Mouse (Mus musculus) CH12.LX (cell line): ENCODE results near the gene Slc1a7.

Experiments
- CTCF ChIP-seq, 2 experiments: IDR thresholded peaks in 1 of 2; conservative IDR thresholded peaks in 1 of 2; 2 replicates each; pipeline ENCODE4 v1.5.1; 2011 to 2012; ENCODE audit warnings: low read depth in 2 of 2, low read length in 2 of 2, improper control_type of control experiment in 1 of 2, inconsistent platforms in 1 of 2, mild to moderate bottlenecking in 1 of 2, moderate library complexity in 1 of 2
- ELF1 ChIP-seq: IDR thresholded peaks from 2 replicates; pipeline ENCODE4 v1.6.1; 2014; ENCODE audit warnings: low read depth, mild to moderate bottlenecking, inconsistent platforms, low read length, improper control_type of control experiment
- EP300 ChIP-seq: IDR thresholded peaks from 2 replicates; pipeline ENCODE4 v1.6.1; 2011; ENCODE audit warnings: low read length, improper control_type of control experiment
- HCFC1 ChIP-seq: IDR thresholded peaks from 2 replicates; pipeline ENCODE4 v1.6.1; 2012; ENCODE audit warnings: low read depth, mild to moderate bottlenecking, inconsistent platforms, low read length, improper control_type of control experiment
- MEF2A ChIP-seq: IDR thresholded peaks from 2 replicates; pipeline ENCODE4 v1.6.1; 2014; ENCODE audit warnings: low read depth, mild to moderate bottlenecking, inconsistent platforms, low read length, improper control_type of control experiment, borderline replicate concordance
- PAX5 ChIP-seq: IDR thresholded peaks from 2 replicates; pipeline ENCODE4 v1.6.1; 2012; ENCODE audit warnings: low read length, inconsistent platforms, mixed read lengths
- POLR2A ChIP-seq: IDR thresholded peaks from 2 replicates; pipeline ENCODE4 v1.6.1; 2011; ENCODE audit warnings: low read depth, mild to moderate bottlenecking, improper control_type of control experiment, low read length
- ZKSCAN1 ChIP-seq: IDR thresholded peaks from 2 replicates; pipeline ENCODE4 v1.6.1; 2012; ENCODE audit warnings: low read depth, inconsistent platforms, low read length, improper control_type of control experiment, borderline replicate concordance

DNA sequence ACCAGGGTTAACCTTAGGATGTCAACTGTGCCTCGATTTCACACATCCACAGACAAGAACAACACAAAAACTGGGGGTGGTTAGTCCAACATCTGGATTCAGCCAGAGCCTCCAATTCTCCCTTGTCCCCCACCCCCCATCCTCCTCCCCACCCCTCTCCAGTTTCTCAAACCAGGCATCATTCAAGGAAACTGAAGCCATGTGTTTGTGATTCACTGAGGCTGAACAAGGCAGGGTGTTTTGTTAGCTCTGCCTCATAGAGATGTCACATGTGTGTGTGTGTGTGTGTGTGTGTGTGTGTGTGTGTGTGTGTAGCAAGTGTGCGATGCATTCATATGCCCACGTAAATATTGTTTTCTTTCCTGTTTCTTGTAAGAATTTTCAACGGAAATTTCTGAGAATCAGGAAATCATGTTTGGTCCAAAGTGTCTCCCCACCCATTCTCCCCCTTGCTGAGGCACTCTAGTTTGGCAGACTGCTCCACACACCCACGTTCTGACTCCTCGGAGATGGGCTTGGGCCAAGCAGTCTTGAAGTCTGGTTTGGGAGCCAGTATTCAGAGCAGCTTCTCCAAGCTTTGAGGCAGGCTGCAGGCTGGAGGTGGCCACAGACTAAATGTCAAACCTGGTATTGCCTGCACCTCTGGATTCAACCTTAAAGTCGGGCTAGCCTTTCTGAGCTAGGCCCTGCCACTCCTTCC, 16.3 kb downstream of the Slc1a7 start:
- TF ChIP-seq CTCF (conservative IDR thresholded peaks at IDR 0.05 in 1 of 2, IDR thresholded peaks at IDR 0.05 in 1 of 2; ENCODE audit: low read depth in 2 of 2, low read length in 2 of 2) = no peak
- TF ChIP-seq MEF2A = no peak
- no peak for TF ChIP-seq POLR2A
- no peak for TF ChIP-seq ELF1
- no peak for TF ChIP-seq PAX5
- TF ChIP-seq EP300 = no peak
- TF ChIP-seq ZKSCAN1 = no peak
- no peak for TF ChIP-seq HCFC1
